Mouse (Mus musculus) heart, embryonic 14.5 days (tissue): ENCODE data around the gene Dctd. TPM values are rescaled to one million over a fixed set of nuclear protein-coding genes. Genes with fewer than 3 reads are reported as not detected.

ENCODE experiments used
- ATAC-seq: fragments of 200-750 bp; cut with Nextera tagmentation; 2 replicates; pipeline ENCODE4 v1.8.0; 2017; ENCODE audit warnings: low read depth, moderate TSS enrichment; ENCODE audit not compliant: insufficient number of reproducible peaks, insufficient read depth, low FRiP score
- H3K27ac ChIP-seq, 2 experiments: fragments of 200-500 bp in 1 of 2; fragments of 300-500 bp in 1 of 2; sonication (generic) in 1 of 2; replicated peaks in 1 of 2; 2 replicates each; pipeline ENCODE4 v1.5.1; 2012 to 2014; ENCODE audit warnings: low read depth in 2 of 2, low read length in 2 of 2, control low read depth in 1 of 2, mild to moderate bottlenecking in 1 of 2, mixed read lengths in 1 of 2; ENCODE audit not compliant: control insufficient read depth in 1 of 2, insufficient read depth in 1 of 2
- H3K27me3 ChIP-seq: fragments of 300-500 bp; sonication (generic); 2 replicates; pipeline ENCODE4 v1.6.1; 2014; ENCODE audit warnings: mild to moderate bottlenecking, low read length, control low read depth; ENCODE audit not compliant: control insufficient read depth, insufficient read depth
- H3K36me3 ChIP-seq: fragments of 300-500 bp; sonication (generic); 2 replicates; pipeline ENCODE4 v1.6.1; 2014; ENCODE audit warnings: mild to moderate bottlenecking, control low read depth, low read length, mixed read lengths; ENCODE audit not compliant: control insufficient read depth, insufficient read depth
- H3K4me1 ChIP-seq, 2 experiments: fragments of 200-500 bp in 1 of 2; fragments of 300-500 bp in 1 of 2; sonication (generic) in 1 of 2; 2 replicates each; pipeline ENCODE4 v1.6.1; 2012 to 2014; ENCODE audit warnings: low read length in 2 of 2, control low read depth in 1 of 2, mixed read lengths in 1 of 2; ENCODE audit not compliant: control insufficient read depth in 2 of 2, insufficient read depth in 2 of 2
- H3K4me2 ChIP-seq: fragments of 300-500 bp; sonication (generic); 2 replicates; pipeline ENCODE4 v1.6.1; 2014; ENCODE audit warnings: mild to moderate bottlenecking, low read length
- H3K4me3 ChIP-seq, 2 experiments: fragments of 200-500 bp in 1 of 2; fragments of 300-500 bp in 1 of 2; sonication (generic) in 1 of 2; 2 replicates each; pipeline ENCODE4 v1.5.1; 2012 to 2014; ENCODE audit warnings: low read length in 2 of 2, mild to moderate bottlenecking in 2 of 2, control low read depth in 1 of 2, low read depth in 1 of 2, moderate library complexity in 1 of 2; ENCODE audit not compliant: control insufficient read depth in 1 of 2, insufficient read depth in 1 of 2
- H3K9ac ChIP-seq: fragments of 300-500 bp; sonication (generic); 2 replicates; pipeline ENCODE4 v1.6.1; 2014; ENCODE audit warnings: mild to moderate bottlenecking, low read length
- H3K9me3 ChIP-seq: fragments of 300-500 bp; sonication (generic); 2 replicates; pipeline ENCODE4 v1.6.1; 2016; ENCODE audit warnings: low read length, control low read depth; ENCODE audit not compliant: control insufficient read depth
- WGBS: fragments of 180-500 bp; shearing (Covaris S2); extraction: QIAGEN DNeasy Blood & Tissue Kit; methylation state at CpG from one replicate; pipeline ENCODE4 v1.1.7; 2014; 5-methylcytosine and 5-hydroxymethylcytosine counted together
- polyA plus RNA-seq: library from polyadenylated mRNA; unstranded; fragments of >200 nt; fragmentation: Nextera tagmentation; extraction: Ambion mirVana; gene quantifications from 2 replicates; pipeline ENCODE4 v1.2.1, GENCODE M21; 2014

Gene Dctd
- polyA plus RNA-seq, 1 experiment from 2014 or later: 33.4 TPM

DNA sequence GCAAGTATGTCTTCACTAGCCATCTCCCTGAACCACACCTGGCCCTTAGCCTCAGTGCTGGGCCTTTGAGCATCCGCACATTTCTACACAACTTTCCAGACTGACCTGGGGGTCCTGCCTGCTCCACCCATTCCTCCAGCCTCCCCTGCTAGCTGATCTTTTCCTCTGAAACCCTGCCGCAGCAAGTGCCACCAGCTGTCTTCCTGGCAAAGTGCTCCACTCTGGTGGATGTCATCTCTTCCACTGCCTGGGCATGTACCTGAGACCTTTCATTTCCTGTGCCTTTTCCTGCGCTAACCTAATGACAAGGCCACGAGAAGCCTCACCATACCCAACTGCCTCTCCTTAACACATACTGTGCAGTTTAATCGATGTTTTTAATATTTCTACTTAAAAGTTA is 46.9 kb downstream of the Dctd start:
- no peak overlapping the region for H3K27ac ChIP-seq
- 84% methylated on average over 5 of the region's 5 CpGs for WGBS
- no peak overlapping the region for H3K4me2 ChIP-seq
- 0 out of 2 replicates have a peak, but pooled peaks cover 4% of the 10 kb centered on the region for H3K9me3 ChIP-seq
- ATAC-seq: no peak
- no peak overlapping the region for H3K4me3 ChIP-seq
- H3K9ac ChIP-seq: no peak overlapping the region
- H3K27me3 ChIP-seq: no peaks in the 10 kb centered on the region
- peaks cover 6% of the 10 kb centered on the region for H3K36me3 ChIP-seq
- no peaks in the 10 kb centered on the region for H3K4me1 ChIP-seq

DNA sequence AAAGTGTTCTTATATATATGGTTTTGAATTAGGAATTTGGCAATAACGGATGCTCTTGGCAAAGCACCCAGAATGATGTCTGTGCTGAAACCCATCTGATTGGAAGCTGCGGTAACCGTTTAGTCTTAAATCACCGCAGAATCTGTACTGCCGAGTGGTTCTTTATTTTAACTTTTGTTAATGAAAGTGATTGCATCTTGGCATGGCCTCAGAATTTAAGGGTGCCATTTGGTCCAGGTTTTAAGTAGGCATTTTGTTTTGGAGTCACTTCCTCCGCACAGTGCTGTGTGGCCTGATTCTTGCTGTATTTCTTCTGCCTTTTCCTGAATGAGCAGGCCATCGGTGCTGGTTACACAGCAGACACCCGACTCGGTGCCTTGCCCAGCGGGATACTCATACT is 47.6 kb downstream of the Dctd start:
- WGBS: 90% methylated on average over 10 of the region's 10 CpGs
- H3K4me1 ChIP-seq: no peaks in the 10 kb centered on the region
- no peaks in the 10 kb centered on the region for H3K27me3 ChIP-seq
- no peak overlapping the region for H3K9ac ChIP-seq
- H3K36me3 ChIP-seq: no peaks in the 10 kb centered on the region; the same call in 1 of the 2 replicates
- no peak overlapping the region for H3K27ac ChIP-seq
- ATAC-seq: no peak
- 0 out of 2 replicates have a peak, but pooled peaks cover 4% of the 10 kb centered on the region for H3K9me3 ChIP-seq
- H3K4me2 ChIP-seq: no peak overlapping the region
- no peak overlapping the region for H3K4me3 ChIP-seq

DNA sequence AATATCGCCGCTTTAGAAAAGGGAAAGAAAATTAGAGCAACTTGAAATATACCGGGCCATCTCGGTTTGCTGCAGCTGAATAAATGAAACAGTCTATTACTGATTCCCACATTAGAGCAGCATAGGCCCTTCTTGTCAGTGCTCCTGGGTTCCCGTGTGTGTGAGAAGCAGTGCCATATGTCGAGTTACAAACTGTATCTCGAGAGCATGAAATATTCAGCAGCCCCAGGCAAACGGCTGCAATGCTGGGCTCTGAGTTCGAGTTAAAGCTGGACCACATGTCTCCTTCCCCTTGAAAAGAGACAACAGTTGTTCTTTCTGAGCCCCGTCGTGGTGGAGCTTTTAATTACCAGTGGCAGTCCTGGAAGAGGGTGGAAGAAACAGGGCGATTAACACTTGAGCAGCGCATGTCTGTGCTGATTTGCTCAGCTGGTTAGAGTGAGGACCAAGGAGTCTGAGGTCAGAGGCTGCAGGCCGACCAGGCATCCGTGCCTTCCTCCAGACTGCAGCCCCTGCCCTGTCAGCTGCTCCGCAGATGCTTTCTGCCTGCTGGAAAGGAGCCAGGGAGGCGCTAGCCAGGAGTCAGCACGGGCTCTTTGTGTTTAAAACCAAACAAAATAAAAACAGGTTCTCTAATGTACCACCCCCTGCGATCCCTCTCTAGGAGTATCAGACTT is 53.3 kb downstream of the Dctd start:
- Histone ChIP-seq H3K4me1 (peaks cover 12 to 15% of the 10 kb centered on the region in 2 experiments), H3K9me3 (peaks cover 4% of the 10 kb centered on the region; the same call in 1 of the 2 replicates), H3K36me3 (no peaks in the 10 kb centered on the region), H3K27me3 (no peaks in the 10 kb centered on the region), H3K4me2 (peak overlapping the region; percentile 39; the same call in 1 of the 2 replicates), H3K4me3 (no peak overlapping the region), H3K9ac (no peak overlapping the region), H3K27ac (no peak overlapping the region)
- no peak for ATAC-seq
- WGBS: 39% methylated on average over 19 of the region's 19 CpGs

DNA sequence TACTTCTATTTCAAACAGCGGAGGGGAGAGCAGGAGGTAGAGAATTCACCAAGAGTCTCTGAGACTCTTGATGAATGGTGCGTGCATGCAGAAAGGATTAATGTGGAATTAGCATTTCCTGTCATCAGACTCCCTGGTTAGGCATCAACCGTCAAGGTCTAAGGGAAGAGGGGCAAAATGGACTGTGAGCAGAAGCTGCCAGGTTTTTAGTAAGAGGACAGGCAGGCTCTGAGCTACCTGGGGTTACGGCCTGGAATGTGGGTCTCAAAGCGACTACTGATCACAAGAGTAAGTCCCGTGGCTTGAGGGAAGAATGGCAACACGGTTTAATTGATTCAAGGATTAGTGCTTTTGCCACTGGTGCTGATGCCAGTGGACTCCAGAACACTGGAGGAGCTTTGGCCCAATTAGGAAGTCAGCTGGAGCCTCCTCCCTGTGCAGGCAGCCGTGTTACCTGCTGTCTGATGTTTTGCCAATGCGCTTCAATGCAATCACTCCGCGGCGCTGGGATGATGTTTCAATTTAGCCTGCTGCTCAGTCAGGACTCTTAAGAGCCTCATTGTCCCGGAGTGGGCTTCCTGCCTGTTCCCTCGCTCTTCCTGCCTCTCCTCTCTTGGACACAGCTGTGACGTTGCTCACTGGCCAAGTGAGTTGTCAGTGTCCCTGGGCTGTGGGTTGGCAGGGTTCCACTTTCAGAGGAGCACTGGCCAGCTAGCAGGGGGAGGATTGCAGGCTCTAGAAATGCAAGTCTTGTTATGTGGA is 54.6 kb downstream of the Dctd start:
- 32% methylated on average over 15 of the region's 15 CpGs for WGBS
- ATAC-seq: 0 out of 2 replicates have a peak, but pooled peaks have one; percentile 47

DNA sequence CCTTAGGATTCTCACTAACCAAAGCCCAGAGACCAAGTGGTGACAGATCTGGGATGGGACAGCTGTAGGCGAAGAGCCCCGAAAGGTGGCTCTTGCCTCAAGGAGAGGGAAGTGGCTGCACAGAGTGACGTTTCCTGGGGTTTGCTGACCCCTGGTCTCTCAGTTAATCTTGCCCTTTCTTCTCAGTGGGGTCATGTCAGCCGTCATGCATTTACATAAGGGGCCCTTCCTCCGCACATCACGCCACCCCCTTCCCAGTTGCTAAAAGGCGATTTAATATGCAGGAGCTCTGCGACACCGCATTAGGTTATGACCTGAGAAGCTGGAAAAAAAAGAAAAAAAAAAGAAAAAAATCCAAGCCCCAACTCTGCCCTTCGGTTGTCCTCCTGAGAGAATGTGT is 58.8 kb downstream of the Dctd start:
- Histone ChIP-seq H3K4me3 (no peak overlapping the region), H3K9me3 (no peaks in the 10 kb centered on the region; the same call in 1 of the 2 replicates)
- 40% methylated on average over 10 of the region's 10 CpGs for WGBS

More for the DNA sequence above, 54.6 kb downstream of the Dctd start:
- Histone ChIP-seq H3K36me3 (no peaks in the 10 kb centered on the region), H3K9ac (peak overlapping the region; percentile 45; the same call in 1 of the 2 replicates), H3K27me3 (no peaks in the 10 kb centered on the region), H3K4me2 (peak overlapping the region; percentile 60), H3K9me3 (peaks cover 4% of the 10 kb centered on the region; the same call in 1 of the 2 replicates), H3K27ac (no peak overlapping the region), H3K4me3 (peak overlapping the region; percentile 7 to 26), H3K4me1 (peaks cover 12 to 15% of the 10 kb centered on the region in 2 experiments)

DNA sequence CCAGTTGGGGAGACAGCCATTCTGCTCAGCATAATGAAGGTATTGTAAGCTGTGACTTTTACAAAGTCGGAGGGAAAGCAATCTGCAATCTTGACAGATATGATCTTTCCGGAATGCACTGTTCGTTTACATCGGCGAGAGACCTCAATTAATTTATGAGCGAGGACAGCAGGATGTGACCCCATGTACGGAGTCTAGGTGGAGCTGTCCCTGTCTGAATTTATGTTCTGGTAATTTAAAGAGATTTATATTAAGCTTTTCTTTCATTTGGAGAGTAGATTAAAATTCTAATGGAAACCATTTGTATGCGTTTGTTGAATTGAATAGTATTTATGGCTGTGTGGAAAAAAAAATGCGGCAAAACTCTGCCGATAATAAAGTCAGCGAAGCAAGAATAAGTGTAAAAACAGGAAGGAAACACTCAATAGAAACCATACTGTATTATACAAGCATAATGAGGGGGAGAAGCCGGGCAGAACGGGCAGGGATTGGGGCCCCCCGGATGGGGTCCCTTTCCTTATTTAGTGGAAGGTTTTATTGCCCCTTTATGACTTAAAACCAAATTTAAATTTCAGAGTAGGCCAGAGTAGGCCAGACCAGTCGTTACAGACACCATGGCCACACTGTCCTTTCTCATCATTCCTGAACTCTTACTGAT is 59.8 kb downstream of the Dctd start:
- Histone ChIP-seq H3K4me2 (no peak overlapping the region), H3K4me3 (no peak overlapping the region), H3K4me1 (peaks cover 3 to 4% of the 10 kb centered on the region in 2 experiments; a peak in 3 of 4 replicates), H3K27ac (no peak overlapping the region), H3K36me3 (no peaks in the 10 kb centered on the region), H3K27me3 (no peaks in the 10 kb centered on the region), H3K9ac (no peak overlapping the region), H3K9me3 (no peaks in the 10 kb centered on the region; the same call in 1 of the 2 replicates)
- ATAC-seq: no peak
- WGBS: 74% methylated on average over 15 of the region's 15 CpGs

More for the DNA sequence above, 58.8 kb downstream of the Dctd start:
- no peak overlapping the region for H3K27ac ChIP-seq
- no peak overlapping the region for H3K9ac ChIP-seq
- no peaks in the 10 kb centered on the region for H3K27me3 ChIP-seq
- peaks cover 8 to 13% of the 10 kb centered on the region in 2 experiments for H3K4me1 ChIP-seq
- H3K36me3 ChIP-seq: no peaks in the 10 kb centered on the region
- no peak overlapping the region for H3K4me2 ChIP-seq
- no peak for ATAC-seq

DNA sequence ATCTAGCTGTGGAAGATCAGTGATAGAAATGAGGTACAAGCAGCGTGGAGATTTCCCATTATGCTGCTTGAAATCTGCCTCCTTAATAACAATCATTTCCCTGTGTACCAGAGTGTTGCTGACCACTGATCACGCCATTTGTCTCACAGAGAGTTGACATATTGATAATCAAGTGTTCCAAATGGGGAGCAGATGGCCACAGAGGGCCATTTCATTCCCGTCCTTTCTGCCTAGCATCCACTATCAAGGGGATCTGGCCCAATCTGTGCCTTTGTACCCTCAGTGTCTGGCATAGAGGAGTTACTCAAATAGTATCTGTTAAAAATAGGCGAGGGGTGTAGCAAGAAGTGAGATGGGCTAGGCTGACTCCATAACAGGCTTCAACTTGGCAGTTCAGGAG is 78.5 kb downstream of the Dctd start:
- no peak overlapping the region for H3K9ac ChIP-seq

More for the DNA sequence above, 78.5 kb downstream of the Dctd start:
- H3K9me3 ChIP-seq: peaks cover 6% of the 10 kb centered on the region; the same call in 1 of the 2 replicates
- no peaks in the 10 kb centered on the region for H3K36me3 ChIP-seq
- H3K4me2 ChIP-seq: no peak overlapping the region
- ATAC-seq: no peak
- H3K27me3 ChIP-seq: no peaks in the 10 kb centered on the region
- H3K4me1 ChIP-seq: no peaks in the 10 kb centered on the region
- no peak overlapping the region for H3K27ac ChIP-seq
- whole genome bisulfite sequencing: 73% methylated on average over 4 of the region's 4 CpGs
- no peak overlapping the region for H3K4me3 ChIP-seq
